21 mouse cellular contexts compared by ENCODE assay signal in the genomic region with DNA sequence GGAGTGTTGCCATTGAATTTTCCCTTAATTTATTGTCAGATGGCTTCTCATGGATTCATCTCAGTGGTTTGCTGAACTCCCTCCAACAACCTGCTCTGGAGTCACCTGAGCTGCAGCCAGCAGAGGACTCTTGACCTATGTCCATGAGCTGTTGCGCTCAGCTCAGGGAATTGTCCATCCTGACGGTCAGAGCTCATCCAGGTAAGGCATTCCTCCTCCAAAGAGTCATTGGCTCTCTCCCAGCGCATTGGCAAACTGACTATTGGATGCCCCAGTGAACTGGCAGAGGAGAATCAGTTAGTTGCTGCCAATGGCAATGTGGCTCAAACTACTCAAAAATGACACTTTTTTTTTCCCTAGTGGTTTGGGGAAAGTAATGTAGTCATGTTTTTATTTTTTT.
DNase-seq lines count a peak whose midpoint lies in the region; ATAC-seq and TF ChIP-seq lines count a peak whose summit lies in the region.
"Had no signal": no experiment of that assay in that cellular context is flagged by ENCODE, and none has a peak within 500 bp of the region (broad histone marks: within the 10 kb centered on the region; RNA-seq: fewer than 3 reads in every experiment).

No protein-coding gene starts in this region.

- H3K4me1 ChIP-seq in midbrain, postnatal 0 days (ENCODE audit: insufficient read depth, low read length): no peaks in the 10 kb centered on the region
- no peaks in the 10 kb centered on the region for H3K4me1 ChIP-seq in midbrain, embryonic 10.5 days
- H3K4me1 ChIP-seq: embryonic facial prominence, embryonic 13.5 days; limb, embryonic 10.5 days; liver, embryonic 13.5 days; lung, embryonic 15.5 days; midbrain, embryonic 13.5 days; neural tube, embryonic 15.5 days had no signal

- 90% methylated on average over 3 of the region's 3 CpGs for WGBS in midbrain, postnatal 0 days
- 91% methylated on average over 3 of the region's 3 CpGs for WGBS in midbrain, embryonic 10.5 days

- no peaks in the 10 kb centered on the region for H3K27me3 ChIP-seq in midbrain, postnatal 0 days (ENCODE audit: insufficient read depth, low read length)
- H3K27me3 ChIP-seq in midbrain, embryonic 10.5 days (ENCODE audit: low read depth, poor library complexity, severe bottlenecking): no peaks in the 10 kb centered on the region
- H3K27me3 ChIP-seq: embryonic facial prominence, embryonic 13.5 days; liver, embryonic 13.5 days; lung, embryonic 15.5 days; midbrain, embryonic 13.5 days; neural tube, embryonic 15.5 days had no signal

- H3K36me3 ChIP-seq in midbrain, postnatal 0 days (ENCODE audit: insufficient read depth, low read length): no peaks in the 10 kb centered on the region
- H3K36me3 ChIP-seq in midbrain, embryonic 10.5 days: no peaks in the 10 kb centered on the region
- H3K36me3 ChIP-seq: embryonic facial prominence, embryonic 13.5 days; limb, embryonic 10.5 days; liver, embryonic 13.5 days; lung, embryonic 15.5 days; midbrain, embryonic 13.5 days; neural tube, embryonic 15.5 days had no signal

- H3K9ac ChIP-seq in midbrain, postnatal 0 days (replicated peaks; ENCODE audit: low read length, poor library complexity, severe bottlenecking): no peak overlapping the region
- H3K9ac ChIP-seq: embryonic facial prominence, embryonic 13.5 days; forebrain, postnatal 0 days; liver, embryonic 13.5 days; lung, embryonic 15.5 days; midbrain, embryonic 13.5 days; neural tube, embryonic 15.5 days had no signal

- no peak for DNase-seq in cerebellum, adult 11 months
- peak; percentile 15 for DNase-seq in midbrain, postnatal 0 days (ENCODE audit: low spot score)
- no peak for DNase-seq in midbrain, embryonic 10.5 days (ENCODE audit: low spot score)
- peak; percentile 63 to 77 for DNase-seq in cerebellum, postnatal 25 days
- no peak for DNase-seq in urinary bladder, adult 18-20 months (ENCODE audit: low spot score in 2 of 2)
- no peak for DNase-seq in spleen, adult 12 weeks (ENCODE audit: low spot score)
- DNase-seq: B cell, adult 2 months; forebrain, postnatal 0 days; gastrocnemius, adult 2 months; heart, adult 18-20 months; layer of hippocampus, postnatal 36 days; liver, embryonic 13.5 days; retina, postnatal 1 day; right cerebral cortex, postnatal 4 days had no signal

- ATAC-seq in cerebellum, adult (ENCODE audit: insufficient number of reproducible peaks, low FRiP score, low TSS enrichment): peak; percentile 90
- ATAC-seq in midbrain, postnatal 0 days (ENCODE audit: low FRiP score): no peak
- ATAC-seq: forebrain, postnatal 0 days; midbrain, embryonic 13.5 days had no signal

- H3K4me2 ChIP-seq in midbrain, postnatal 0 days (ENCODE audit: low read depth, low read length, poor library complexity, severe bottlenecking): no peak overlapping the region
- H3K4me2 ChIP-seq: embryonic facial prominence, embryonic 13.5 days; liver, embryonic 13.5 days; lung, embryonic 15.5 days; midbrain, embryonic 13.5 days; neural tube, embryonic 15.5 days had no signal

- H3K4me3 ChIP-seq in midbrain, postnatal 0 days (ENCODE audit: low read depth, low read length): no peak overlapping the region
- no peak overlapping the region for H3K4me3 ChIP-seq in midbrain, embryonic 10.5 days
- H3K4me3 ChIP-seq: embryonic facial prominence, embryonic 13.5 days; gastrocnemius, adult 2 months; limb, embryonic 10.5 days; liver, embryonic 13.5 days; lung, embryonic 15.5 days; midbrain, embryonic 13.5 days; myocyte; neural tube, embryonic 15.5 days had no signal

- H3K27ac ChIP-seq in midbrain, postnatal 0 days (ENCODE audit: low read depth, low read length): no peak overlapping the region
- no peak overlapping the region for H3K27ac ChIP-seq in midbrain, embryonic 10.5 days (replicated peaks)
- H3K27ac ChIP-seq: embryonic facial prominence, embryonic 13.5 days; gastrocnemius, adult 2 months; limb, embryonic 10.5 days; liver, embryonic 13.5 days; lung, embryonic 15.5 days; midbrain, embryonic 13.5 days; neural tube, embryonic 15.5 days had no signal

- H3K9me3 ChIP-seq in midbrain, postnatal 0 days (ENCODE audit: low read length): no peaks in the 10 kb centered on the region
- H3K9me3 ChIP-seq in midbrain, embryonic 10.5 days (replicated peaks): no peaks in the 10 kb centered on the region
- H3K9me3 ChIP-seq: embryonic facial prominence, embryonic 13.5 days; limb, embryonic 10.5 days; liver, embryonic 13.5 days; lung, embryonic 15.5 days; midbrain, embryonic 13.5 days; neural tube, embryonic 15.5 days had no signal

- TF ChIP-seq CTCF in midbrain, postnatal 0 days (IDR thresholded peaks at IDR 0.05): no peak

Comparison
In these comparisons a context has a peak if more than half of its experiments do, and no peak if none do; other contexts are left out.
1. DNase-seq: peak in midbrain, postnatal 0 days (single experiment) and cerebellum, postnatal 25 days (2 of 2); none in cerebellum, adult 11 months (single experiment), midbrain, embryonic 10.5 days (single experiment), urinary bladder, adult 18-20 months (0 of 2) and spleen, adult 12 weeks (single experiment).